Mouse (Mus musculus) lung, postnatal 14 days (tissue): ENCODE data around the gene Ralgps1.
A peak's percentile ranks its signal among the peaks of the same experiment; 100 is the strongest.
"Not testable (repeated sequence)": the region's sequence is repeated elsewhere in the genome, so short reads cannot be mapped to it uniquely, and the experiment has no call there.

ENCODE experiments used
- DNase-seq: peaks from one replicate; pipeline ENCODE4 v3.0.0; 2021

Ralgps1 gene

GRCm38 (mm10) chr2:33233856-33234255 lies 137.4 kb downstream of the Ralgps1 start:
- no peak for DNase-seq

- no peak for DNase-seq
These were observed 138.3 kb downstream of the Ralgps1 start for GRCm38 (mm10) chr2:33232782-33233570.

- no peak for DNase-seq
These were observed 139.5 kb downstream of the Ralgps1 start for GRCm38 (mm10) chr2:33231788-33232187.

- no peak for DNase-seq
These were observed 140.6 kb downstream of the Ralgps1 start for GRCm38 (mm10) chr2:33230701-33231100.

GRCm38 (mm10) chr2:33228551-33228950 lies 142.7 kb downstream of the Ralgps1 start:
- no peak for DNase-seq

- DNase-seq, result no peak
These were observed 143.2 kb downstream of the Ralgps1 start for GRCm38 (mm10) chr2:33228077-33228476.

GRCm38 (mm10) chr2:33225921-33226320 lies 145.4 kb downstream of the Ralgps1 start:
- no peak for DNase-seq

GRCm38 (mm10) chr2:33223656-33224358 lies 147.5 kb downstream of the Ralgps1 start:
- no peak for DNase-seq

GRCm38 (mm10) chr2:33222480-33222879 lies 148.8 kb downstream of the Ralgps1 start:
- no peak for DNase-seq

GRCm38 (mm10) chr2:33221339-33221900 lies 149.9 kb downstream of the Ralgps1 start:
- DNase-seq, result no peak

- no peak for DNase-seq
These were observed 150.5 kb downstream of the Ralgps1 start for GRCm38 (mm10) chr2:33220674-33221338.

- peak; percentile 27 for DNase-seq
These were observed 151.0 kb downstream of the Ralgps1 start for GRCm38 (mm10) chr2:33220246-33220645.

GRCm38 (mm10) chr2:33219637-33220036 lies 151.6 kb downstream of the Ralgps1 start:
- no peak for DNase-seq

GRCm38 (mm10) chr2:33218903-33219625 lies 152.2 kb downstream of the Ralgps1 start:
- DNase-seq, result peak; percentile 61

GRCm38 (mm10) chr2:33217425-33217794 lies 153.9 kb downstream of the Ralgps1 start:
- DNase-seq, result no peak

- DNase-seq, result no peak
These were observed 154.5 kb downstream of the Ralgps1 start for GRCm38 (mm10) chr2:33216645-33217424.

GRCm38 (mm10) chr2:33215700-33216509 lies 155.4 kb downstream of the Ralgps1 start, which contains the start of gene Angptl2:
TSS of gene Angptl2 (plus strand) at chr2:33216069.
- peak; percentile 86 for DNase-seq

GRCm38 (mm10) chr2:33215177-33215699 lies 156.0 kb downstream of the Ralgps1 start:
- no peak for DNase-seq

GRCm38 (mm10) chr2:33211263-33211662 lies 160.0 kb downstream of the Ralgps1 start:
- DNase-seq, result not testable (repeated sequence)

GRCm38 (mm10) chr2:33210841-33211240 lies 160.4 kb downstream of the Ralgps1 start:
- no peak for DNase-seq

GRCm38 (mm10) chr2:33208134-33208533 lies 163.2 kb downstream of the Ralgps1 start:
- DNase-seq, result no peak
